Mouse (Mus musculus): ENCODE results near the gene Ormdl3.

DNA sequence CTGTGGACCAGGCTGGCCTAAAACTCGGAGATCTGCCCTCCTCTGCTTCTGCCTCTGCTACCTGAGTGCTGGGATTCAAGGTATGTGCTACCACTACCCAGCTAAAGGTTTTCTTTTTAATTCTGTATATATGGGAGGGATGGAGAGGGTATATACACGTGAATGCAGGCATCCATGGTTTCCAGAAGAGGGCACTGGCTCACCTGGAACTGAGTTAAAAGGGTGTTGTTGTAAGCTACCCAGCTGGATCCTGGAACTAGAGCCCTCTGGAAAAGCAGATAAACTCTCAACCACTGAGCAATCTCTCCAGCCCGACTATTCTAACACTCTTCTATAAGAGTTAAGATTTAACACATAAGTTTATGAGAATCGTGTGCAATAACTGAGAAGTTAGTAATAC is 37.8 kb downstream of the Ormdl3 start:
- TF ChIP-seq CHD1 (IDR thresholded peaks at IDR 0.05; ENCODE audit: low read depth, low read length) (no peak), NELFE (IDR thresholded peaks at IDR 0.05; ENCODE audit: low read depth, low read length) (no peak)

Data from MEL (cell line).